Mouse (Mus musculus): Measurements from ENCODE around the gene Hipk2. TPM values are rescaled to one million over a fixed set of nuclear protein-coding genes. Genes with fewer than 3 reads are reported as not detected.
"Not testable (repeated sequence)": the region's sequence is repeated elsewhere in the genome, so short reads cannot be mapped to it uniquely, and the experiment has no call there.

Gene Hipk2
- total RNA-seq, 4 experiments from 2014 or later = 64.8 to 69.9 (median 67.6) TPM

- DNase-seq (ENCODE audit: low spot score in 2 of 2) = no peak
These were observed 171.5 kb downstream of the Hipk2 start for GRCm38 (mm10) chr6:38704264-38704984.

GRCm38 (mm10) chr6:38703526-38703925 is 172.4 kb downstream of the Hipk2 start:
- no peak for DNase-seq (ENCODE audit: low spot score in 2 of 2)

- no peak for DNase-seq (ENCODE audit: low spot score in 2 of 2)
These were observed 173.1 kb downstream of the Hipk2 start for GRCm38 (mm10) chr6:38702810-38703399.

- no peak for DNase-seq (ENCODE audit: low spot score in 2 of 2)
These were observed 174.5 kb downstream of the Hipk2 start for GRCm38 (mm10) chr6:38701421-38701820.

GRCm38 (mm10) chr6:38698233-38698889 is 177.6 kb downstream of the Hipk2 start:
- DNase-seq (ENCODE audit: low spot score in 2 of 2) = peak in 1 of 2 experiments; percentile 52

GRCm38 (mm10) chr6:38696570-38696969 is 179.4 kb downstream of the Hipk2 start:
- DNase-seq (ENCODE audit: low spot score in 2 of 2) = peak; percentile 60

- peak; percentile 65 to 90 for DNase-seq (ENCODE audit: low spot score in 2 of 2)
These were observed 180.4 kb downstream of the Hipk2 start for GRCm38 (mm10) chr6:38695380-38696054.

GRCm38 (mm10) chr6:38692556-38692955 is 183.4 kb downstream of the Hipk2 start:
- DNase-seq (ENCODE audit: low spot score in 2 of 2) = no peak

- DNase-seq (ENCODE audit: low spot score in 2 of 2) = no peak
These were observed 184.9 kb downstream of the Hipk2 start for GRCm38 (mm10) chr6:38691052-38691451.

GRCm38 (mm10) chr6:38690615-38691014 is 185.3 kb downstream of the Hipk2 start:
- DNase-seq (ENCODE audit: low spot score in 2 of 2) = no peak

- DNase-seq (ENCODE audit: low spot score in 2 of 2) = no peak
These were observed 187.1 kb downstream of the Hipk2 start for GRCm38 (mm10) chr6:38688841-38689240.

GRCm38 (mm10) chr6:38687216-38687615 is 188.7 kb downstream of the Hipk2 start:
- DNase-seq (ENCODE audit: low spot score in 2 of 2) = no peak

- no peak for DNase-seq (ENCODE audit: low spot score in 2 of 2)
These were observed 193.4 kb downstream of the Hipk2 start for GRCm38 (mm10) chr6:38682532-38682931.

- DNase-seq (ENCODE audit: low spot score in 2 of 2) = no peak
These were observed 198.3 kb downstream of the Hipk2 start for GRCm38 (mm10) chr6:38677629-38678028.

- DNase-seq (ENCODE audit: low spot score in 2 of 2) = no peak
These were observed 199.2 kb downstream of the Hipk2 start for GRCm38 (mm10) chr6:38676723-38677122.

GRCm38 (mm10) chr6:38676217-38676616 is 199.7 kb downstream of the Hipk2 start:
- DNase-seq (ENCODE audit: low spot score in 2 of 2) = no peak

GRCm38 (mm10) chr6:38672011-38672410 is 204.0 kb downstream of the Hipk2 start:
- no peak for DNase-seq (ENCODE audit: low spot score in 2 of 2)

- no peak for DNase-seq (ENCODE audit: low spot score in 2 of 2)
These were observed 204.7 kb downstream of the Hipk2 start for GRCm38 (mm10) chr6:38671270-38671669.

GRCm38 (mm10) chr6:38670488-38670887 is 205.5 kb downstream of the Hipk2 start:
- DNase-seq (ENCODE audit: low spot score in 2 of 2) = not testable (repeated sequence)

- DNase-seq (ENCODE audit: low spot score in 2 of 2) = no peak
These were observed 206.4 kb downstream of the Hipk2 start for GRCm38 (mm10) chr6:38669580-38669979.

GRCm38 (mm10) chr6:38662714-38663615 is 213.0 kb downstream of the Hipk2 start, which contains the start of gene Clec2l:
TSS of gene Clec2l (plus strand) at chr6:38663069.
- DNase-seq (ENCODE audit: low spot score in 2 of 2) = peak in 1 of 2 experiments; percentile 29

Measured in layer of hippocampus, adult 8-10 months (tissue).